8 mouse cellular contexts compared by ENCODE assay signal in the genomic region with DNA sequence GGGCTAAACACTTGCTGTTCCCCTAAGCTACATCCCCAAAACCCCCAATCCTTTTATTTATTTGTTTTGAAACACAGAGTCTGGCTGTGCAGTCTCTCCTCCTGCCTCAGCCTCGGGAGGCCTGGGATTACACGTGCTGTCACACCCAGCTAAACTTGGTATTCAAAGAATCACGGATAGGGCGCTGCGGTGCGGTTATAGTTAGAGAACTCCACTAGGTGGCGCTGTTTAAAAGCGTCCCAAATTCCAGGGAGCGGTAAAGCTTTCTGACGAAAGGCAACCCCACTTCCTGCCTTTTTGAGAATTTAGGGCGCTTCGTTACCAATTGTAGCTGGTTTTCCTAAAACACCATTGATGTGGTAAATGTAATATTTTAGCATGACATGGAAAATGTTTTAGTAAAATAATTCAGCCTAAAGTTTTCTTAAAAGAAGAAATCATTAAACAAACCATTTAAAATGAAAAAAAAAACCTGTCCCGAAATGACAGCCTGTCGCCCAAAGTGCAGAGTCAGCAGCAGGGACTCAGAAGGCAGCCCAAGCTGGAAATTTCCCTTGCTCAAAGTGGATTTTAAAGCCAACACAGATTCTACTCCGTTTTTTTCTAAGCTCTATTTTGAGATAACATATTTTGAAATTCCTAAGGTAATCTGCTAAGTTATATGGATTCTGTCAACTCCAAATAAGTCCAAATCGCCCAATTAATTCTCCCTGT. TPM values are rescaled to one million over a fixed set of nuclear protein-coding genes. Genes with fewer than 3 reads are reported as not detected.
DNase-seq lines count a peak whose midpoint lies in the region; ATAC-seq and TF ChIP-seq lines count a peak whose summit lies in the region.

No protein-coding gene starts in this region.

- ATAC-seq in forebrain, embryonic 14.5 days: peak; percentile 85
- ATAC-seq in liver, postnatal 0 days: peak; percentile 62
- peak; percentile 84 for ATAC-seq in neural tube, embryonic 13.5 days (ENCODE audit: low read depth)

- H3K4me3 ChIP-seq in E14TG2a.4 (replicated peaks; ENCODE audit: low read length): no peak overlapping the region
- H3K4me3 ChIP-seq in forebrain, embryonic 14.5 days (ENCODE audit: low read depth, low read length): no peak overlapping the region
- H3K4me3 ChIP-seq in liver, postnatal 0 days (ENCODE audit: low read depth, low read length): no peak overlapping the region
- no peak overlapping the region for H3K4me3 ChIP-seq in neural tube, embryonic 13.5 days

- DNase-seq in c-Kit-positive CD71-positive TER-119-positive erythroid progenitor cells, embryonic 14.5 days (ENCODE audit: low spot score): peak; percentile 70
- DNase-seq in forebrain, embryonic 14.5 days (ENCODE audit: low spot score): peak; percentile 93
- peak; percentile 21 for DNase-seq in heart, postnatal 25 days (ENCODE audit: low spot score)
- DNase-seq in layer of hippocampus, adult 11-12 months (ENCODE audit: low spot score): peak; percentile 61
- peak; percentile 74 for DNase-seq in liver, postnatal 0 days
- DNase-seq in telencephalon, adult 2 months (ENCODE audit: low read depth, low spot score): peak; percentile 65

- peak overlapping the region; percentile 30 for H3K4me2 ChIP-seq in forebrain, embryonic 14.5 days (ENCODE audit: low read length)
- peak overlapping the region; percentile 49 for H3K4me2 ChIP-seq in liver, postnatal 0 days (ENCODE audit: low read depth, low read length)
- H3K4me2 ChIP-seq in neural tube, embryonic 13.5 days: peak overlapping the region; percentile 36

- H3K27ac ChIP-seq in forebrain, embryonic 14.5 days (ENCODE audit: low read depth, low read length): no peak overlapping the region
- no peak overlapping the region for H3K27ac ChIP-seq in liver, postnatal 0 days (ENCODE audit: low read depth)
- H3K27ac ChIP-seq in neural tube, embryonic 13.5 days (replicated peaks): no peak overlapping the region

- 12% methylated on average over 16 of the region's 16 CpGs for WGBS in forebrain, embryonic 14.5 days
- 7% methylated on average over 16 of the region's 16 CpGs for WGBS in liver, postnatal 0 days (ENCODE audit: insufficient replicate concordance)
- 14% methylated on average over 16 of the region's 16 CpGs for WGBS in neural tube, embryonic 13.5 days

- no peaks in the 10 kb centered on the region for H3K4me1 ChIP-seq in E14TG2a.4 (replicated peaks; ENCODE audit: low read depth, low read length)
- H3K4me1 ChIP-seq in forebrain, embryonic 14.5 days (ENCODE audit: control insufficient read depth, insufficient read depth, low read length): no peaks in the 10 kb centered on the region
- H3K4me1 ChIP-seq in liver, postnatal 0 days (ENCODE audit: insufficient read depth): no peaks in the 10 kb centered on the region
- 0 out of 2 replicates have a peak, but pooled peaks cover 3% of the 10 kb centered on the region for H3K4me1 ChIP-seq in neural tube, embryonic 13.5 days (replicated peaks)

- no peaks in the 10 kb centered on the region for H3K36me3 ChIP-seq in E14TG2a.4 (ENCODE audit: insufficient read depth, low read length)
- H3K36me3 ChIP-seq in forebrain, embryonic 14.5 days (ENCODE audit: control insufficient read depth, insufficient read depth, low read length): no peaks in the 10 kb centered on the region
- H3K36me3 ChIP-seq in liver, postnatal 0 days (replicated peaks; ENCODE audit: insufficient read depth, low read length): no peaks in the 10 kb centered on the region
- H3K36me3 ChIP-seq in neural tube, embryonic 13.5 days: no peaks in the 10 kb centered on the region

- no peak for TF ChIP-seq EP300 in liver, postnatal 0 days (IDR thresholded peaks at IDR 0.05; ENCODE audit: low read depth)

- intact Hi-C loops in heart, postnatal 25 days (cut with DNase I): loop anchor here (1.0 kb wide), 1 partner anchor 379 kb away; no protein-coding TSS in a partner anchor

- peaks cover 16% of the 10 kb centered on the region for H3K27me3 ChIP-seq in E14TG2a.4 (ENCODE audit: insufficient read depth, low read length)
- no peaks in the 10 kb centered on the region for H3K27me3 ChIP-seq in forebrain, embryonic 14.5 days (replicated peaks; ENCODE audit: control insufficient read depth, insufficient read depth, low read length)
- no peaks in the 10 kb centered on the region; the same call in 1 of the 2 replicates for H3K27me3 ChIP-seq in liver, postnatal 0 days (ENCODE audit: insufficient read depth, low read length)
- no peaks in the 10 kb centered on the region; the same call in 1 of the 2 replicates for H3K27me3 ChIP-seq in neural tube, embryonic 13.5 days

- peaks cover 8% of the 10 kb centered on the region for H3K9me3 ChIP-seq in E14TG2a.4 (ENCODE audit: low read length)
- H3K9me3 ChIP-seq in forebrain, embryonic 14.5 days (replicated peaks; ENCODE audit: control insufficient read depth, low read length): no peaks in the 10 kb centered on the region
- no peaks in the 10 kb centered on the region for H3K9me3 ChIP-seq in liver, postnatal 0 days (ENCODE audit: low read length)
- no peaks in the 10 kb centered on the region for H3K9me3 ChIP-seq in neural tube, embryonic 13.5 days

- TF ChIP-seq CTCF in E14TG2a.4 (conservative IDR thresholded peaks at IDR 0.05; ENCODE audit: low read length): peak; percentile 67
- TF ChIP-seq CTCF in liver, postnatal 0 days (IDR thresholded peaks at IDR 0.05; ENCODE audit: low read depth): peak; percentile 90

- H3K9ac ChIP-seq in forebrain, embryonic 14.5 days (ENCODE audit: low read length): no peak overlapping the region
- no peak overlapping the region for H3K9ac ChIP-seq in liver, postnatal 0 days (replicated peaks)
- H3K9ac ChIP-seq in neural tube, embryonic 13.5 days: no peak overlapping the region

RNA-seq across cellular contexts. Expression of gene Ndufb6, which starts 22.0 kb away (rescaled TPM):
- 295 and 325 TPM in 2 replicates for polyA plus RNA-seq in forebrain, embryonic 14.5 days (2014; fragmentation: Nextera tagmentation; extraction: Ambion mirVana)
- total RNA-seq in heart, postnatal 25 days (2021): 100 to 1,000 TPM; 524 to 552 TPM
- polyA plus RNA-seq in liver, postnatal 0 days (2015; fragmentation: Nextera tagmentation; extraction: Ambion mirVana): 294 and 307 TPM in 2 replicates
- polyA plus RNA-seq in neural tube, embryonic 13.5 days (2015; fragmentation: Nextera tagmentation; extraction: Ambion mirVana): 359 and 361 TPM in 2 replicates

RNA-seq across cellular contexts. Expression of gene Topors, which starts 31.6 kb away (rescaled TPM):
- polyA plus RNA-seq in forebrain, embryonic 14.5 days (2014; fragmentation: Nextera tagmentation; extraction: Ambion mirVana): 33.4 and 38.7 TPM in 2 replicates
- 10 to 100 TPM; 10.1 to 11.5 TPM for total RNA-seq in heart, postnatal 25 days (2021)
- polyA plus RNA-seq in liver, postnatal 0 days (2015; fragmentation: Nextera tagmentation; extraction: Ambion mirVana): 10.4 and 12.0 TPM in 2 replicates
- 33.3 and 38.4 TPM in 2 replicates for polyA plus RNA-seq in neural tube, embryonic 13.5 days (2015; fragmentation: Nextera tagmentation; extraction: Ambion mirVana)

RNA-seq across cellular contexts. Expression of gene Smim27, which starts 31.9 kb away (rescaled TPM):
- 20.9 and 21.2 TPM in 2 replicates for polyA plus RNA-seq in forebrain, embryonic 14.5 days (2014; fragmentation: Nextera tagmentation; extraction: Ambion mirVana)
- total RNA-seq in heart, postnatal 25 days (2021): 10 to 100 TPM; 39.4 to 41.1 TPM
- 35.8 and 39.2 TPM in 2 replicates for polyA plus RNA-seq in liver, postnatal 0 days (2015; fragmentation: Nextera tagmentation; extraction: Ambion mirVana)
- 21.0 and 23.8 TPM in 2 replicates for polyA plus RNA-seq in neural tube, embryonic 13.5 days (2015; fragmentation: Nextera tagmentation; extraction: Ambion mirVana)

Comparison
In these comparisons a context has a peak if more than half of its experiments do, and no peak if none do; other contexts are left out.
1. DNase-seq: peak in every context shown above with its lines; median percentile 93 in forebrain, embryonic 14.5 days; 74 in liver, postnatal 0 days; 70 in c-Kit-positive CD71-positive TER-119-positive erythroid progenitor cells, embryonic 14.5 days; 65 in telencephalon, adult 2 months; 61 in layer of hippocampus, adult 11-12 months; 21 in heart, postnatal 25 days.